Mouse (Mus musculus) liver, adult (tissue): Measurements from ENCODE around the gene Eef2k.

Experiments
- GATA4 ChIP-seq: IDR thresholded peaks from 2 replicates; pipeline ENCODE4 v1.6.1; 2014; ENCODE audit warnings: mild to moderate bottlenecking, low read length; ENCODE audit not compliant: insufficient replicate concordance

Gene Eef2k

DNA sequence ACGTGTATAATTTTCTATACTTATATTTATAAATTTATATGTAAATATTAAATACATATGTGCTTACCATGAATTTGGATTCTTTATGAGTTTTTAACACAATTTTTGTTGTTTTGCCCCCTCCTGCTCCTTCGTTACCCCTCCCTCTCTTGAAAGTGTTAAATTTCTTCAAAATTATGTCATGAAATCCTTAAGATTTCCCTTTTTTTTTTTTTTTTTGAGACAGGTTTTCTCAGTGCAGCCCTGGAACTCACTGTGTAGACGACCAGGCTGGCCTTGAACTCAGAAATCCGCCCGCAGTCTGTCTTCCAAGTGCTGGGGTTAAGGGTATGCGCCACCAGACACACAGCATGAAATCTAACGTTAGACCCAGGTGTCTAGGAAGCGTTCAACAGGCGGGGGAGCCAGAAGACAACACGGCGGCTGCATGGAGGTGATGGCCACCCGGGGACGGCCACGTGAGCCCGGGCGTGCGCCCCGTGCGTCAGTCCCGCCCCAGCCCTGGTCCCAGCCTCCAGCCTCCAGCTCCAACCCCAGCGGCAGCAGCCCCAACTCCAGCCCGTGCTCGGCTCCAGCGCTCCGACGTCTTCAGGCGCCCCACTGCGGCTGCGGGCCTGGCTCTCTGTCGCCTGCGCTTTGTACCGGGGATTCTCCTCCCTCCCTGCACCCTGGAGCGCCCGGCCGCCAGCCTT is at the start of gene Eef2k:
TSS of gene Eef2k (plus strand) at position 487 of the 692 bp plus-strand sequence.
- TF ChIP-seq GATA4, result no peak

DNA sequence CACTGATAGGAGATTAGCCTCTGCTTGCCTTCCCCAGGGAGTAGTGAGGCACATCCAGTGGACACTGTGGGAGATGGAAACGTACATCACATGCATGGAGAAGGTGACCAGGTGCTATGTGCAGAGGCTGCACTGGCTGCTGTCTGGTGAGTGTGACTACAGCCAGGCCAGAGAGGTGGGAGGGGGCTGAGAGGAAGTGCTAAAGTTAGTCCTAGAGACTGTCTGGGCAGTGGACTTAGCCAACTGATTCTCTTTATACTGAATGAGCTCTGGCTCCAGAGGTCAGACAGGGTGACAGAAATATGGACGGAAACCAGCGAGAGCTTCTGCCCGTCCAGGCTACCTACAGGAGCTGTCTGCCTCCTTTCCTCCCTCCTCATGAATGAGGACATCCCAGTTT is 47.1 kb upstream of the Eef2k start:
- TF ChIP-seq GATA4, result no peak

DNA sequence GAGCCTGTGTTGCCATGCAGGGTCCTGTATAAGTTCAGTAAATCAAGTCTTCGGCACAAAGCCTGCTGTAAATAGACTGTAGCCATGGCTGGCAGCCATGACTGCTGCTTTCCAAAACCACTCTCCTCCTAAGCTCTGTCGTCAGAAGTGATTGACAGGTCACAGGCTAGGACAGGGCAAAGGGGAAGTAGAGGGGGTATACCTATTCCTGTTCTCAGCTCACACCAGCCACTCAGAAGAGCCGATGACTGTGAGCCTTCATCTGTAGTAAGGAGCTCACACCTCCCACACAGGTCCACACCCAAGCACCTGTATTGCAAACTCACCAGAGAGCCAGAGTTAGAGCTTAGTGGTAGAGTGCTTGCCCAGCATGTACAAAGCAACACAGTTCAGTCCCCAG is 46.3 kb upstream of the Eef2k start:
- TF ChIP-seq GATA4, result no peak

DNA sequence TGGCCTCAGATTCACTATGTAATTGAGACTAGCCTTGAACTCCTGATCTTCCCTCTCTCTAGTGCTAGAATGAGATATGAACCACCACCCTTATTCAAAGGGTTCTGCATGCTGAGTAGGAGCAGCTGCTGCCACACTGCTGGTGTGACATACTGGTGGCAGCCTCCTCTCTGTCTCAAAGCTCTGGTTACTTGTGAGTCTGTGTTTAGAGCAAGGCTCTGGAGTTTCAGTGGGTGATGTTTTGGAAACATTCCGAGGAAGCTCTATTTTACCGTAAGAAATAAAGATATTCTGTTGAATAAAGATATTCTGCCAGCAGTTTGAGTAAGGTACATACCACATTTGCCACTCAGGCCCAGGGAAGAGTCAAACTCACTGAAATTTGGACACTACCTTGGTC is 39.4 kb upstream of the Eef2k start:
- TF ChIP-seq GATA4, result no peak

DNA sequence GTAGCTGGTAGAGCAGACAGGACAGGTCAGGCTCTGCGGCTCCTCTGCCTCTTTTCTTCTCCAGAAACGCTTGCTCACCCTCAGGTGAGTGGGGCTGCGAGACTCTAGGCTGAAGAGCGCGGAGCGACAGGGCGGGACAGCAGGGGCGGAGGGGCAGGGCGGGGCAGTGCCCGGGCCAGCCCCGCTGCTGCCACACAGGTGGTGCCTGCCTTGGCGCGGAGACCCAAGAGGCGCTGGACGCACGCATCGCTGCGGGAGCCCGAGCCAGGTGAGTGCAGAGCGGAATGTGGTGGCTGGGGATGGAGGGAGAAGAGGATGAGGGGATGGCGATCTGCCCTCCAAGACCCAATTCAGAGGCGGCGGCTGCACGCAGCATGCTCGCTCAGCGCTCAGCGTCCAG is 32.9 kb upstream of the Eef2k start:
- no peak for TF ChIP-seq GATA4

DNA sequence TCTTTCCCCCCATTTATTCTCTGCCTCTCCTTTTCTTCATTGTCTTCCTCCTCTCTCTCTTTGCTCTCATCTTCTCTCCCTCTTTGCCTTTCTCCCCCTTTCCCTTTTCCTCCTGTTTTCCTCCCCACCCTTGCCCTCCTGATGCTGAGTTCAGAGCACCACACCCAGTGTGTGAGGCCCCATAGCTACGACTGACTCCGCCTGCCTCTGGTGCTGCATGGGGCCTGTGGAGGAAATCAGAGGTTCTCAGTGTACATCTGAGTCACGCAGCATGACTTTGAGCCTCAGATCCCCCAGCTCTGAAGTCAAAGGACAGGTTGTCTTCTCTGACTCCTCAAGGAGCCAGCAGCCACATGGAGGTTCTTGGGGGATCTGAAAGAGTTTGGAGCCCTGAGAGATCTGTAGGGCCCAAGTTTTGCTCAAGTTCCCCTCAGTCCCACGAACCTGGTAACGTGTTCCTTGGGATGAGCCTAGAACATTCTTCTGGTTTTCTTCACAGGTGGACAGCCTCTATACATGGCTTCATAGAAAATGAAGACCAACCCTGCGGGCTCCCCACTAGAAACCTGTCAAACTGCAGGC is 30.7 kb upstream of the Eef2k start, which contains the start of gene Gm5737:
TSS of gene Gm5737 (plus strand) at position 532 of the 582 bp plus-strand sequence.
- no peak for TF ChIP-seq GATA4

DNA sequence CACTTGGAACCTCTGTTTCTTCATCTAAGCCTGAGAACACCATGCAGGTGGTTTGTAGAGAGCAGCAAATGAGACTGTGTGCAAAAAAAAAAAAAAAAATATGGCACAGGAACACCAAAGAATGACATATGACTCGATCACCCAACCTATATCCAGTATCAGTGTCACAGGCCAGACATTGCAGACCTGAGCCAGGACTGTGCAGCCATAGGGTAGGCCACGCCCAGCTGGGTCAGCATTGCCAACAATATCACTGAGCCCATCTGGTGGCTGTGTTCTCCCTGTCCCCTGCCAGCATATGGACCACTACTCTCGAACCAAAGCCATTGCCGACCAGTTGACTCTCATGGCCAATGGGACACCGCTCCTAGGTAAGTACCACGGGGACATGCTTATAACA is 25.1 kb upstream of the Eef2k start:
- no peak for TF ChIP-seq GATA4

DNA sequence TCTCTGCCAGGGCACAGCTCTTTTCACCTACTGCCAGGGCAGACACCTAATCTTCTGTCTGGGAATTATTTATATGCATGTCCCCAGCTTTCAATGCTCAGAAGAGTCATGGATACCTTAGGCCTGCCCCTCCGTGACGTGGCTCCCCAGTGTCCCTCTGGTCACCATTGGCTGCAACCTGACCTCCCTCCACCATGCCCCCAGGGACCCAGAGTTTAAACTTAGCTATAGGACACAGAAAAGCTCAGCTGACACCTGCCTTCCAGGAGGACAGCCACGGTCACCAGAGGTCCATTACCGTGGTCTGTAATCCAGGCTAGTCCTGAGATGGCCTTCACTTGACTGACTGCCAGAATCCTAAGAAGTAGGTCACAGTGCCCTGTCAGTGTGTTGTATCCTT is 23.2 kb upstream of the Eef2k start:
- no peak for TF ChIP-seq GATA4

DNA sequence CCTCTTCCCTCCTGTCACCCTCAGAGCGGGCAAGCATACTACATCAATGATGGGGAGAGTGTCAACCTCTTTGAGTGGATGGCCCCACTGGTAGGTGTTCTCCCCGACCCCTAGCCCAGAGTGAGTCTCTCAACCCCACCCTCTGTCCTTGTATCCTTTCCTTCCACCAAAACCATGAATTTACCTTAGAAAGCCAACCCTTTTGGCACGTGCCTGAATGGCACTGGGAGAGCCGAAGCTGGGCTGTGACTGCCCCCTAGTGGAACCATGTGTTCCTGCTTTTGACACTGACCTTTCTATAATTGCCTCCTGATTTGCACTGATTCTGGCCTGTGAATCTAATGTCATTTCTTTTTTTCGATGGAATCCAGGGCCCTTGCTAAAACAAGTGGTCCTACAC is 19.4 kb upstream of the Eef2k start:
- TF ChIP-seq GATA4, result no peak

DNA sequence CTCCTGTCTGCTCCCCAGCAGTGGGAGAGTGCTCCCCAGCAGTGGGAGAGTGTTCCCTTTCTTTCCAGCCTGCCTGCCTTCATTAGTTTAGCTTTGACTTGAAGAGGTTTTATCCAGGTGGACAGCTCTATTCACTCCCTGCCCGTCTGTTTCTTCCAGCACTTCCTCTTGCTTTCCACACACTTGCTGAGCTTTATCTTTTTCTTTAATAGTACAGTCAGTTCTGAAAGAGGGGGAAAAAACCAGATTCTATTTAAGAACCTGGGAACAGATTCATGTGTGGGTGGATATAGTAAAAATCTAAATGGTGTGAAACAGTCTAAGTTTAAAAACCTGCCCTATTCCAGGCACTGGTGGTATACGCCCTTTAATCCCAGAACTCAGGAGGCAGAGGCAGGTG is 17.5 kb upstream of the Eef2k start:
- TF ChIP-seq GATA4, result no peak

DNA sequence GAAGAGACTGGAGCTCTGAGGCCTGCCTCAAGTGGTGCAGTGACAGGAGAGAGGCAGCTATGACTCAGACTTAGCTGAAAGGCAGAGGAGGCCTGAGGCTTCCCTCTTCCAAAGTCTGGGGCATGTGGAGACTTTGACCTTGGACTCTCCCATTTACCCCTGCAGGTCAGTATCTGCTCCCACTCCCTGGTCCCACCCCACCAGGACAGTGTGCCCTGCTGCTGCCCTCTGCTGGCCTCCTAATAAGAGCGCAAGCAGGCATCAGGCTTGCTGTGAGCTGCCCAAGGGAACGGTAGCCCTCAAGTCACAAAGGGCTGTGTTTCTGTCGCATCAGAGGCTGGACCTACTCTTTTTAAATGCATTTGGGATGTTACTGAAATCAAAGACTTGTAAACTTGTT is 16.2 kb upstream of the Eef2k start:
- TF ChIP-seq GATA4, result no peak

DNA sequence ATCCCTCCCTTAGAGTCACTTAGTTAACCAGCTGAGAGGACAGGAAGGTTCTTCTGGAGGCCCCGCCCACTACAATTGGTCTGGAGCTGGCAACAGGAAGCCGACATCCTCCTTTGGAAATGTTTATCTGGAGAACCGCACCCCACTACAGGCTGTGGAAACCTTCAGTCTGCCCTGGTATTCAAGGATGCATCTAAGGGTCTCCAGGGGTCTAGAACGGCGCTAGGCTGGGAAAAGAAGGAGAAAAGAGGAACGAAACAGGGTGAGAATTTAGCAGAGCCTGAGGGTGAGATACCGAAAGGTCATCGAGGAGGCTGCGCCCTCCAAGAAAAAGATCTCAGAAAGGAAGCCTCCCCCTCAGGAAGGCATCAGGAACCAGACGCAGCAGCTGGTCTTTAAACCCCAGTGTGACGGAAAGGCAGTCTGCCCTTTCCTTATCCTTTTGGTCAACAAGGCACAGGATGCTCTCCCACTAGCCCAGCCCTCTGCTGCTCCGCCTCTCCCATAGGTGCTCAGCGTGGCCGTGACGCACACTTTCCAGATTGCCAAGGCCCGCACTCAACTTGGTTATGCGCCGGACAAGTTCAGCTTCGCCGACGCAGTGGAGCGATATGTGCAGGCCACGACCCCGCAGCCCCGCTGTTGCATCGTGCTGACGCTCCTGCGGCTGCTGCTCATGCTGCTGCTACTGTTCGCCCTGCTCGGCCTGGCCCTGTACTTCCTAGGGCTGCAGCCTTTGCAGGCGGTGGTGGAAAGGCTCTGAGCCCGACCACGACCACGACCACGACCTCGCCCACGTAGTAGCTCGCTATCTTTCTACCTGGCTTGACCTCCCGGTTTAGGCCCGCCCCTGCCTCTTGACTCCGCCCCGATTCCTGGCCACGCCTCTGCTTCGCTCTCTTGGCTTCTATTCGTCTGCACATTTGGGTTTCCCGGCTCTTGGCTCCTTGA is 11.9 kb upstream of the Eef2k start:
- peak; percentile 51; the same call in 1 of the 2 replicates for TF ChIP-seq GATA4

DNA sequence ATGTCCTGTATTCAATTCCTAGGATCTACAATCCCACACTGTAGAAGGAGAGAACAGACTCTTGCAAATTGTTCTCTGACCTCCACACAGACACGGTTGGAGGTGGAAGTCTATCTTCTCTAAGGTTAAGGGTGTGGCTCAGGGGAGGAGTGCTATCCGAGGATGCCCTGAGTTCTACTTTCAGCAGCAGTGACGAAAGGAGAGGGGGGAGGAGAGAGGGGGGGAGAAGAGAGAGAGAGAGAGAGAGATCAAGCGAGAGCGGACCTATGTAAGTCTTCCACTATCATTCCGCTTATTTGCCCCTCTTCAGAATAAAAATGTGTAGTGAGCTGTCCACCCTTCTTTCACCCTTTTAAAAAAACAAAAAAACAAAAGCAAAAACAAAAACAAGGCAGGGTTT is 8.2 kb upstream of the Eef2k start:
- no peak for TF ChIP-seq GATA4

DNA sequence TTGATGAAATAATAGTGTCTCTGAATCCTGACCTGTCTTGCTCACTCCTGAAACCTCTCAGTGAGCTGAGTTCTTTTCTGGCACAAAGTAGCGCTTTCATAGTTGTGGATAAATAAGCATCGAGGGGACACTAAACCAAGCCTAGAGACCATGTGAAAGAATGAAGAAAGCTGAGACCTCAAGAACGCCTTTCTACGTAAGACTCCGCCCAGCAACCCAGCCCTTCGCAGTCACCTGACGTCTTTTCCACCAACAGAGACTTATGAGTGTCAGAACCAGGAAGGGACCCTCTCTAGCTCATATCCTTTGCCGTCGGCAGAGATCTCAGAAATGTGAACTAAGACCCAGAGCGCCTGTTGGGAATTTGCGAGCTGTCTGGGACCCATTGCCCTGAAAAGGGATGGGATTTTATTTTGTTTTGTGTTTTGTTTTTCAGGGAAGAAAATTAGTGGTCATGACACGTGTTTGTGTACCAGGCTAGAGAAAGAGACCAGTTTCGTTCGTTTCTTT is 7.7 kb upstream of the Eef2k start:
- no peak for TF ChIP-seq GATA4

DNA sequence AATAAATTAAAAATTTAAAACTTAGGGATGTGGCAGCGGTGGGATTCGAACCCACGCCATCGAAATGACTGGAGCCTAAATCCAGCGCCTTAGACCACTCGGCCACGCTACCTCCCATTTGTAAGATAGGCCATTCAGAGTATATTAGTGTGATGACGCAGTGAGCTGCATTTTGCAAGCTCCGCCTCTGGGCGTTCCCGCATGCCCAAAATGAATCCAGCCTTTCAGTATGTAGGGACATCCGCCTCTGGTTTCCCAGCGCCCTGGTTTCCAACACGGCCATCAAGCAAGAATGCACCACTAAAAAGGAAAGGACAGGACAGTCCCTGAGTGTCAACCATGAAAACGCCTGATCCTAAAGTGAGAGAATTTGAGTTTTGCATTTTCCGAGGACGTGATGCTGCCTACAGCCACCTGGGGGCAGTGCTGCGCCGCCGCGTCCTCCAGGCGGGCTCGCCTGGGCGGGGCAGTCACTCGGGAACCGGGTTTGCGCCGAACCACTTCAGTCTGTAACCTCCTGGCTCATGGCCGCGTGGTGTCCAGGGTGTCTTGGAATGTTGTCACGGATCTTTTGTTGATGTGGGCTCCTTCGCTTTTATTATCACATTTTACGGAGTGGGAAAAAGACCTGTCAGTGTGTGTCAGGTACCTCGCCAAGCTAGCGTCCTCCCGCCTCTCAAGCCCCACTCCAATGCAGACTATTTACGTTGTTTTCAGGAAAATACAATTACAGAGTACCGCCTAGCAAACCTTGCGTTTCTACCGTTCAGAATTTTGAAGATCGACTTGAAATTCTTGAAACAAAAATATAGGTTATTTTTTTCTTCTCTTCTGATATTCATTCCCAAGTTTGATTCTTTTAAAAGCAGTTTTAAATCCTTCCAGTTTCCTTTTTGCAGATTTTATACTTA is 6.9 kb upstream of the Eef2k start:
- TF ChIP-seq GATA4, result no peak; the same call in 1 of the 2 replicates

DNA sequence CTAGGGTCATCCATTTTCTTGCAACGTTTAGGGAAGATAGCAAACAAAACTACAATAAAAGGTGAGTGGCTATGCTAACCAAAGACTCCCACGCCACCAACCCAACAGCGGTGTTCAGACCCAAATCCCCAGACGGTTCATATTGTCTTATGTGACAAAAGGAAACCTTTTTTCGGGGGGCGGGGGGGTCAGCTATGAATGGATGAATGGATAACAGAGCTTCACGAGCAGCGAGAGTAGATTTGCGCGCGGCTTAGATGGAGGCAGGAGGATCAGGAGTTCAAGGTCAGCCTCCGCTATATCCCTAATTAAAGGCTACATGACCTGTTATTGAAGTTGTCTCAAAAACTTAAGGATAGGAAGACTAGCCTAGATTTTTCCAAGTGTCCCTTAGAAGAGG is 6.3 kb upstream of the Eef2k start:
- TF ChIP-seq GATA4, result no peak
